Mouse (Mus musculus) lung, embryonic 14.5 days (tissue): ENCODE data around the gene Ppm1m. TPM values are rescaled to one million over a fixed set of nuclear protein-coding genes. Genes with fewer than 3 reads are reported as not detected.

Source experiments
- ATAC-seq: fragments of 200-750 bp; cut with Nextera tagmentation; 2 replicates; pipeline ENCODE4 v1.8.0; 2017; ENCODE audit warnings: mild to moderate bottlenecking, moderate TSS enrichment, moderate library complexity; ENCODE audit not compliant: insufficient read depth
- DNase-seq: peaks from one replicate; pipeline ENCODE4 v3.0.0-alpha.2; 2015
- H3K27ac ChIP-seq: fragments of 300-500 bp; sonication (generic); 2 replicates; pipeline ENCODE4 v1.5.1; 2014; ENCODE audit warnings: low read depth, mild to moderate bottlenecking, moderate library complexity
- H3K27me3 ChIP-seq: fragments of 300-500 bp; sonication (generic); 2 replicates; pipeline ENCODE4 v1.6.1; 2014; ENCODE audit warnings: low read length, control low read depth; ENCODE audit not compliant: insufficient read depth
- H3K36me3 ChIP-seq: fragments of 300-500 bp; sonication (generic); 2 replicates; pipeline ENCODE4 v1.6.1; 2014; ENCODE audit warnings: control low read depth; ENCODE audit not compliant: insufficient read depth
- H3K4me1 ChIP-seq: fragments of 300-500 bp; sonication (generic); 2 replicates; pipeline ENCODE4 v1.6.1; 2014; ENCODE audit warnings: antibody characterized with exemption, control low read depth; ENCODE audit not compliant: insufficient read depth
- H3K4me2 ChIP-seq: fragments of 300-500 bp; sonication (generic); 2 replicates; pipeline ENCODE4 v1.6.1; 2014; ENCODE audit warnings: mild to moderate bottlenecking
- H3K4me3 ChIP-seq: fragments of 300-500 bp; sonication (generic); 2 replicates; pipeline ENCODE4 v1.5.1; 2014; ENCODE audit warnings: low read depth, low read length
- H3K9ac ChIP-seq: fragments of 300-500 bp; sonication (generic); 2 replicates; pipeline ENCODE4 v1.6.1; 2014
- H3K9me3 ChIP-seq: fragments of 300-500 bp; sonication (generic); 2 replicates; pipeline ENCODE4 v1.6.1; 2016; ENCODE audit warnings: low read depth, low read length, control low read depth
- CTCF ChIP-seq: IDR thresholded peaks from 2 replicates; pipeline ENCODE4 v1.5.1; 2016; ENCODE audit warnings: antibody characterized with exemption, low read depth
- WGBS: fragments of 180-500 bp; shearing (Covaris S2); extraction: QIAGEN DNeasy Blood & Tissue Kit; methylation state at CpG from one replicate; pipeline ENCODE4 v1.1.7; 2014; 5-methylcytosine and 5-hydroxymethylcytosine counted together
- polyA plus RNA-seq: library from polyadenylated mRNA; unstranded; fragments of >200 nt; fragmentation: Nextera tagmentation; extraction: Ambion mirVana; gene quantifications from 2 replicates; pipeline ENCODE4 v1.2.1, GENCODE M21; 2014

Gene Ppm1m
- polyA plus RNA-seq, 1 experiment from 2014 or later = 55.0 TPM

- Histone ChIP-seq H3K4me1 (no peaks in the 10 kb centered on the region; the same call in 1 of the 2 replicates), H3K36me3 (no peaks in the 10 kb centered on the region), H3K9me3 (no peaks in the 10 kb centered on the region), H3K27ac (no peak overlapping the region), H3K4me3 (no peak overlapping the region), H3K4me2 (no peak overlapping the region), H3K9ac (no peak overlapping the region), H3K27me3 (no peaks in the 10 kb centered on the region)
- ATAC-seq (no peak), DNase-seq (no peak)
- TF ChIP-seq CTCF = no peak; the same call in 1 of the 2 replicates
- whole genome bisulfite sequencing = 82% methylated on average over 10 of the region's 10 CpGs
These were observed 42.0 kb downstream of the Ppm1m start for GRCm38 (mm10) chr9:106157623-106157925.

- no peak overlapping the region for H3K4me3 ChIP-seq
- H3K27me3 ChIP-seq = no peaks in the 10 kb centered on the region
- DNase-seq = no peak
- H3K9me3 ChIP-seq = no peaks in the 10 kb centered on the region
- H3K9ac ChIP-seq = no peak overlapping the region
- no peaks in the 10 kb centered on the region for H3K36me3 ChIP-seq
- H3K27ac ChIP-seq = no peak overlapping the region
- 0 out of 2 replicates have a peak, but pooled peaks have one; percentile 15 for TF ChIP-seq CTCF
- no peaks in the 10 kb centered on the region; the same call in 1 of the 2 replicates for H3K4me1 ChIP-seq
- no peak for ATAC-seq
- WGBS = 79% methylated on average over 21 of the region's 21 CpGs
- H3K4me2 ChIP-seq = no peak overlapping the region
These were observed 42.5 kb downstream of the Ppm1m start for GRCm38 (mm10) chr9:106156921-106157622.

- TF ChIP-seq CTCF = peak; percentile 82
- no peak overlapping the region for H3K4me2 ChIP-seq
These were observed 43.1 kb downstream of the Ppm1m start for GRCm38 (mm10) chr9:106156419-106156818.

GRCm38 (mm10) chr9:106154106-106154505, 45.4 kb downstream of the Ppm1m start:
- ATAC-seq = no peak
- no peaks in the 10 kb centered on the region for H3K9me3 ChIP-seq
- H3K4me1 ChIP-seq = no peaks in the 10 kb centered on the region
- TF ChIP-seq CTCF = no peak
- no peak overlapping the region for H3K4me3 ChIP-seq
- H3K4me2 ChIP-seq = no peak overlapping the region
- peaks cover 17% of the 10 kb centered on the region for H3K27me3 ChIP-seq
- no peaks in the 10 kb centered on the region for H3K36me3 ChIP-seq
- no peak overlapping the region for H3K27ac ChIP-seq
- no peak overlapping the region for H3K9ac ChIP-seq
- WGBS = 81% methylated on average over 9 of the region's 9 CpGs
- no peak for DNase-seq

More at GRCm38 (mm10) chr9:106156419-106156818, 43.1 kb downstream of the Ppm1m start:
- Histone ChIP-seq H3K27me3 (no peaks in the 10 kb centered on the region), H3K27ac (no peak overlapping the region), H3K36me3 (no peaks in the 10 kb centered on the region), H3K4me1 (no peaks in the 10 kb centered on the region; the same call in 1 of the 2 replicates), H3K9me3 (no peaks in the 10 kb centered on the region), H3K9ac (no peak overlapping the region), H3K4me3 (no peak overlapping the region)
- peak; percentile 75 for DNase-seq
- WGBS = 41% methylated on average over 5 of the region's 5 CpGs
- ATAC-seq = peak; percentile 47

GRCm38 (mm10) chr9:106149399-106149754, 50.2 kb downstream of the Ppm1m start:
- Histone ChIP-seq H3K4me2 (peak overlapping the region; percentile 65), H3K27me3 (peaks cover 40% of the 10 kb centered on the region), H3K9me3 (no peaks in the 10 kb centered on the region), H3K4me3 (peak overlapping the region; percentile 34), H3K36me3 (no peaks in the 10 kb centered on the region), H3K27ac (no peak overlapping the region), H3K4me1 (no peaks in the 10 kb centered on the region), H3K9ac (0 out of 2 replicates have a peak overlapping the region, but pooled peaks have one; percentile 6)
- WGBS = 20% methylated on average over 10 of the region's 10 CpGs
- ATAC-seq = no peak
- TF ChIP-seq CTCF = no peak
- no peak for DNase-seq

GRCm38 (mm10) chr9:106148541-106149398, 50.8 kb downstream of the Ppm1m start:
- peak overlapping the region; percentile 34 for H3K4me3 ChIP-seq
- TF ChIP-seq CTCF = no peak
- DNase-seq (peak; percentile 28), ATAC-seq (peak; percentile 71)
- peak overlapping the region; percentile 6; the same call in 1 of the 2 replicates for H3K9ac ChIP-seq
- H3K4me1 ChIP-seq = no peaks in the 10 kb centered on the region
- no peaks in the 10 kb centered on the region for H3K36me3 ChIP-seq
- under 1% methylated on average over 36 of the region's 36 CpGs for WGBS
- peak overlapping the region; percentile 65 for H3K4me2 ChIP-seq
- H3K9me3 ChIP-seq = no peaks in the 10 kb centered on the region
- peaks cover 40% of the 10 kb centered on the region for H3K27me3 ChIP-seq
- no peak overlapping the region for H3K27ac ChIP-seq
